Mouse (Mus musculus) stomach, postnatal 0 days (tissue): ENCODE results near the gene Hyal5.

Experiments used
- CTCF ChIP-seq: IDR thresholded peaks from 2 replicates; pipeline ENCODE4 v1.5.1; 2016; ENCODE audit warnings: antibody characterized with exemption, low read depth, mild to moderate bottlenecking, moderate library complexity
- EP300 ChIP-seq: optimal IDR thresholded peaks from 2 replicates; pipeline ENCODE3; 2016; ENCODE audit warnings: antibody characterized with exemption

- TF ChIP-seq EP300: no peak
- TF ChIP-seq CTCF: peak; percentile 38
Measured at GRCm38 (mm10) chr6:24822070-24822469, 35.7 kb upstream of the Hyal5 start.
